Mouse (Mus musculus) embryonic facial prominence, embryonic 10.5 days (tissue): Measurements from ENCODE around the gene Blnk. TPM values are rescaled to one million over a fixed set of nuclear protein-coding genes. Genes with fewer than 3 reads are reported as not detected.

Experiments
- DNase-seq: peaks from one replicate; pipeline ENCODE4 v3.0.0-alpha.2; 2017; ENCODE audit warnings: low spot score
- H3K27ac ChIP-seq: fragments of 300-500 bp; sonication (generic); replicated peaks from 2 replicates; pipeline ENCODE4 v1.5.1; 2016; ENCODE audit warnings: mild to moderate bottlenecking
- H3K27me3 ChIP-seq: fragments of 300-500 bp; sonication (generic); replicated peaks from 2 replicates; pipeline ENCODE4 v1.6.1; 2016; ENCODE audit warnings: low read depth, mild to moderate bottlenecking; ENCODE audit not compliant: poor library complexity, severe bottlenecking
- H3K36me3 ChIP-seq: fragments of 300-500 bp; sonication (generic); replicated peaks from 2 replicates; pipeline ENCODE4 v1.6.1; 2016; ENCODE audit warnings: mild to moderate bottlenecking, moderate library complexity
- H3K4me1 ChIP-seq: fragments of 300-500 bp; sonication (generic); 2 replicates; pipeline ENCODE4 v1.6.1; 2016
- H3K4me3 ChIP-seq: fragments of 300-500 bp; sonication (generic); 2 replicates; pipeline ENCODE4 v1.5.1; 2016; ENCODE audit warnings: mild to moderate bottlenecking, moderate library complexity
- H3K9me3 ChIP-seq: fragments of 300-500 bp; sonication (generic); 2 replicates; pipeline ENCODE4 v1.6.1; 2016; ENCODE audit warnings: mild to moderate bottlenecking
- WGBS: fragments of 180-500 bp; shearing (Covaris S2); methylation state at CpG from one replicate; pipeline ENCODE4 v1.1.7; 2016; 5-methylcytosine and 5-hydroxymethylcytosine counted together
- polyA plus RNA-seq: library from polyadenylated mRNA; unstranded; fragments of >200 nt; fragmentation: Nextera tagmentation; extraction: Ambion mirVana; gene quantifications from 2 replicates; pipeline ENCODE4 v1.2.1, GENCODE M21; 2016

The Blnk gene
- polyA plus RNA-seq, 1 experiment from 2014 or later, result 0.59 TPM

- Histone ChIP-seq H3K9me3 (no peaks in the 10 kb centered on the region), H3K4me3 (no peak overlapping the region), H3K27me3 (no peaks in the 10 kb centered on the region), H3K36me3 (no peaks in the 10 kb centered on the region), H3K27ac (no peak overlapping the region), H3K4me1 (no peaks in the 10 kb centered on the region)
- 86% methylated on average over 11 of the region's 11 CpGs for WGBS
- DNase-seq, result no peak
Observed at GRCm38 (mm10) chr19:40976946-40977917, 17.1 kb downstream of the Blnk start.

GRCm38 (mm10) chr19:40971273-40971914 lies 22.9 kb downstream of the Blnk start:
- Histone ChIP-seq H3K4me1 (no peaks in the 10 kb centered on the region), H3K9me3 (no peaks in the 10 kb centered on the region), H3K27me3 (no peaks in the 10 kb centered on the region), H3K4me3 (no peak overlapping the region), H3K27ac (no peak overlapping the region), H3K36me3 (no peaks in the 10 kb centered on the region)
- no peak for DNase-seq
- whole genome bisulfite sequencing, result 85% methylated on average over 5 of the region's 5 CpGs

- Histone ChIP-seq H3K36me3 (no peaks in the 10 kb centered on the region), H3K27me3 (no peaks in the 10 kb centered on the region), H3K4me3 (no peak overlapping the region), H3K4me1 (no peaks in the 10 kb centered on the region), H3K9me3 (no peaks in the 10 kb centered on the region), H3K27ac (no peak overlapping the region)
- DNase-seq, result no peak
- WGBS, result 84% methylated on average over 7 of the region's 7 CpGs
Observed at GRCm38 (mm10) chr19:40970775-40971174, 23.6 kb downstream of the Blnk start.

- WGBS, result 82% methylated on average over 4 of the region's 4 CpGs
- H3K27ac ChIP-seq, result no peak overlapping the region
- DNase-seq, result no peak
Observed at GRCm38 (mm10) chr19:40970301-40970700, 24.0 kb downstream of the Blnk start.

GRCm38 (mm10) chr19:40964936-40965850 lies 29.1 kb downstream of the Blnk start:
- 79% methylated on average over 6 of the region's 6 CpGs for WGBS
- H3K27ac ChIP-seq, result no peak overlapping the region
- H3K27me3 ChIP-seq, result no peaks in the 10 kb centered on the region
- no peak overlapping the region for H3K4me3 ChIP-seq
- H3K4me1 ChIP-seq, result 0 out of 2 replicates have a peak, but pooled peaks cover 4% of the 10 kb centered on the region
- DNase-seq, result no peak
- no peaks in the 10 kb centered on the region for H3K36me3 ChIP-seq
- no peaks in the 10 kb centered on the region for H3K9me3 ChIP-seq

More at GRCm38 (mm10) chr19:40970301-40970700, 24.0 kb downstream of the Blnk start:
- Histone ChIP-seq H3K4me3 (no peak overlapping the region), H3K27me3 (no peaks in the 10 kb centered on the region), H3K4me1 (no peaks in the 10 kb centered on the region), H3K36me3 (no peaks in the 10 kb centered on the region), H3K9me3 (no peaks in the 10 kb centered on the region)

GRCm38 (mm10) chr19:40964367-40964891 lies 29.9 kb downstream of the Blnk start:
- no peak overlapping the region for H3K4me3 ChIP-seq
- 78% methylated on average over 3 of the region's 3 CpGs for WGBS
- DNase-seq, result no peak
- H3K4me1 ChIP-seq, result 0 out of 2 replicates have a peak, but pooled peaks cover 4% of the 10 kb centered on the region
- H3K27ac ChIP-seq, result no peak overlapping the region
- no peaks in the 10 kb centered on the region for H3K9me3 ChIP-seq
- H3K36me3 ChIP-seq, result no peaks in the 10 kb centered on the region
- no peaks in the 10 kb centered on the region; the same call in 1 of the 2 replicates for H3K27me3 ChIP-seq

- WGBS, result 52% methylated on average over 12 of the region's 12 CpGs
- H3K36me3 ChIP-seq, result no peaks in the 10 kb centered on the region
- H3K27me3 ChIP-seq, result no peaks in the 10 kb centered on the region; the same call in 1 of the 2 replicates
- no peak overlapping the region for H3K27ac ChIP-seq
- H3K4me1 ChIP-seq, result peaks cover 4% of the 10 kb centered on the region; the same call in 1 of the 2 replicates
- no peak overlapping the region for H3K4me3 ChIP-seq
- DNase-seq, result peak; percentile 66
- H3K9me3 ChIP-seq, result no peaks in the 10 kb centered on the region
Observed at GRCm38 (mm10) chr19:40962988-40963387, 31.3 kb downstream of the Blnk start.

- no peak overlapping the region for H3K4me3 ChIP-seq
- no peaks in the 10 kb centered on the region; the same call in 1 of the 2 replicates for H3K27me3 ChIP-seq
- DNase-seq, result no peak
- WGBS, result 29% methylated on average over 1 of the region's 1 CpGs
- H3K27ac ChIP-seq, result no peak overlapping the region
- no peaks in the 10 kb centered on the region for H3K36me3 ChIP-seq
- no peaks in the 10 kb centered on the region for H3K9me3 ChIP-seq
- H3K4me1 ChIP-seq, result peaks cover 1% of the 10 kb centered on the region; the same call in 1 of the 2 replicates
Observed at GRCm38 (mm10) chr19:40958981-40959380, 35.4 kb downstream of the Blnk start.

- Histone ChIP-seq H3K27me3 (no peaks in the 10 kb centered on the region), H3K9me3 (no peaks in the 10 kb centered on the region), H3K36me3 (no peaks in the 10 kb centered on the region), H3K27ac (no peak overlapping the region), H3K4me1 (peaks cover 4% of the 10 kb centered on the region; the same call in 1 of the 2 replicates), H3K4me3 (no peak overlapping the region)
- WGBS, result 86% methylated on average over 4 of the region's 4 CpGs
- no peak for DNase-seq
Observed at GRCm38 (mm10) chr19:40946937-40947577, 47.3 kb downstream of the Blnk start.

- Histone ChIP-seq H3K4me3 (no peak overlapping the region), H3K27me3 (no peaks in the 10 kb centered on the region), H3K27ac (no peak overlapping the region), H3K9me3 (peaks cover 8% of the 10 kb centered on the region; the same call in 1 of the 2 replicates), H3K36me3 (no peaks in the 10 kb centered on the region), H3K4me1 (peaks cover 7% of the 10 kb centered on the region; the same call in 1 of the 2 replicates)
- WGBS, result 91% methylated on average over 7 of the region's 7 CpGs
- no peak for DNase-seq
Observed at GRCm38 (mm10) chr19:40943552-40943951, 50.8 kb downstream of the Blnk start.

GRCm38 (mm10) chr19:40936038-40936437 lies 58.3 kb downstream of the Blnk start:
- Histone ChIP-seq H3K9me3 (peaks cover 8% of the 10 kb centered on the region; the same call in 1 of the 2 replicates), H3K4me3 (no peak overlapping the region), H3K27ac (no peak overlapping the region), H3K36me3 (no peaks in the 10 kb centered on the region), H3K4me1 (no peaks in the 10 kb centered on the region; the same call in 1 of the 2 replicates), H3K27me3 (no peaks in the 10 kb centered on the region)
- no peak for DNase-seq
- WGBS, result 37% methylated on average over 5 of the region's 5 CpGs
